Mouse (Mus musculus) testis, adult 2 months (tissue): ENCODE measurements at regions not wholly inside any gene's neighbourhood (a gene's known extent, or its start where the extent isn't known, plus 50 kb on each side); places are given as distances from the start of the nearest gene placed in this dataset.

Experiments
- H3K27ac ChIP-seq: fragments of 200-500 bp; 2 replicates; pipeline ENCODE4 v1.5.1; 2012; ENCODE audit warnings: low read depth, low read length; ENCODE audit not compliant: control insufficient read depth, insufficient read depth
- H3K27me3 ChIP-seq: fragments of 200-500 bp; 2 replicates; pipeline ENCODE4 v1.6.1; 2012; ENCODE audit warnings: mild to moderate bottlenecking, low read length, moderate library complexity; ENCODE audit not compliant: control insufficient read depth, insufficient read depth
- H3K36me3 ChIP-seq: fragments of 200-500 bp; 2 replicates; pipeline ENCODE4 v1.6.1; 2012; ENCODE audit warnings: mild to moderate bottlenecking, low read length; ENCODE audit not compliant: control insufficient read depth, insufficient read depth
- H3K4me1 ChIP-seq: fragments of 200-500 bp; 2 replicates; pipeline ENCODE4 v1.6.1; 2012; ENCODE audit warnings: low read length; ENCODE audit not compliant: control insufficient read depth, insufficient read depth
- H3K4me3 ChIP-seq: fragments of 200-500 bp; 2 replicates; pipeline ENCODE4 v1.5.1; 2012; ENCODE audit warnings: low read depth, mild to moderate bottlenecking, low read length, moderate library complexity, mixed read lengths; ENCODE audit not compliant: control insufficient read depth
- CTCF ChIP-seq: fragments of 200-500 bp; IDR thresholded peaks from 2 replicates; pipeline ENCODE4 v1.5.1; 2012; ENCODE audit warnings: low read depth, mild to moderate bottlenecking, inconsistent platforms, low read length, moderate library complexity; ENCODE audit not compliant: control insufficient read depth, insufficient read depth, insufficient replicate concordance
- POLR2A ChIP-seq: fragments of 200-500 bp; IDR thresholded peaks from 2 replicates; pipeline ENCODE4 v1.6.1; 2012; ENCODE audit warnings: low read depth, mild to moderate bottlenecking, inconsistent platforms, low read length, moderate library complexity; ENCODE audit not compliant: control insufficient read depth

DNA sequence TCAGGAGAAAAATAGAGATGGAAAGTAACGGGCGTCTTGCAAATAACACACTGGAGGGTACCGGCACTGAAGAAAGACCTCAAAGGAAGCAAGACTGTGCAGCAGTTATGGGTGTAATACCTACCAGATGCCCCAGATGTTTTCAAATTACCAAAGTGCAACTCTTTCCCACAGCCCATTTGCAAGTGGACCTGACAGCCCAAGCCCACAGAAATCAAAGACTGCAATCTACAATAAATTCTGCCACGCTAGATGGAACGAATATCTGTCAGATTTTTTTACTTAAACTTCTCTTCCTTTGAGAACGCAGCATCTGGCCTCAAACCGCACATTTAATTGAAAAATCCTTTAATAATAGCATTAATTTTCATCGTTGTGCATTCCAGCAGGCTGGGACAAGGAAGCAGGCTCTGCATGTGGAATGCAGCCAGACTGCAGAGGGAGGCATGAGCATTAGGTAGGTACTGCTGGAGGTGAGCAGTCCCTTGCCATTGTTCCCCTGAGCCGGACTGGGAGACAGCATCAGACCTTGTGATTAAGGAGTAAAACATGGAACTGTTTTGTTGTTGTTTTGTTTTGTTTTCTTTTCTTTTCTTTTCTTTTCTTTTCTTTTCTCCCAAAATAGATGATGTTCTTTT, 419.9 kb downstream of the Efnb2 start:
- no peak for TF ChIP-seq POLR2A
- TF ChIP-seq CTCF = no peak
- Histone ChIP-seq H3K27me3 (no peaks in the 10 kb centered on the region), H3K27ac (no peak overlapping the region), H3K4me3 (no peak overlapping the region), H3K36me3 (no peaks in the 10 kb centered on the region), H3K4me1 (no peaks in the 10 kb centered on the region)

DNA sequence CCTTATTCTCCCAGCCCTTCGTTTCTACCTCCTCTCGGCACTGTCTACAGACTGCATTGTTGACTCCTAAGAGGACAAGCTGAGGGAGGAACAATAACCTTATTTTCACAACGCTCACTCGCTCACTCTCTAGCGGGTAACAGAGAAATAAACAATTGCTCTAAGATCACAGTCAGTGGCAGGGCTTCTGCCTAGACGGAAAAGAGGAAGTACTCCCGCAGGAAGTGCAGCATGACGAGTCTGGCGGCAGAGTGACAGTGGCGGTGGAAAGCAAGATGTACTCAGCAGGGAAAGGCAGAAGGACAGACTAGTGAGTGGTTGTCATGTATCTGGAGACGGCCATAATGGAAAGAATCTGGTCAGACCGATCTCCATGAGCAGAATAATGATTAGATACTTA, 421.6 kb downstream of the Efnb2 start:
- no peaks in the 10 kb centered on the region for H3K36me3 ChIP-seq
- no peak for TF ChIP-seq POLR2A
- TF ChIP-seq CTCF = no peak
- H3K4me3 ChIP-seq = no peak overlapping the region
- H3K27ac ChIP-seq = no peak overlapping the region
- no peaks in the 10 kb centered on the region for H3K4me1 ChIP-seq
- no peaks in the 10 kb centered on the region for H3K27me3 ChIP-seq

DNA sequence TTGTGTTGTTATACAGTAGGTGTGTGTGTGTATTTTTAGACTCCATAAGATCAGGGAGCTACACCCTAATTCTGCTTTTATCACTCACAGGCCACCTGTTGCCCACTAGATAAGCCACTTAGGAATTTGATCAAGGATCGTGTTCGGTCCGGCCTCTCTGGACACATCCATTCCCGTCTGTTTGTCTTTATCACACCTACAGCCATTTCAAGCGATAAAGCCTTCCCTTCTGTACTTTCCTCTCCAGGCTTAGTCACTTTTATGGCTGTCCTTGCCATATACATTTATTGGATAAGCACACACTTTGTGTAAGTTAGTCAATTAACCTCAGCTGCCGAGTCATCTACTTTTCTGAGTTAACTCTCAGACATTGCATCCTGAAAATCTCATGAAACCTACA, 423.0 kb downstream of the Efnb2 start:
- TF ChIP-seq POLR2A (no peak), CTCF (no peak)
- no peaks in the 10 kb centered on the region for H3K4me1 ChIP-seq
- no peak overlapping the region for H3K4me3 ChIP-seq
- no peaks in the 10 kb centered on the region for H3K36me3 ChIP-seq
- no peaks in the 10 kb centered on the region for H3K27me3 ChIP-seq
- H3K27ac ChIP-seq = no peak overlapping the region

DNA sequence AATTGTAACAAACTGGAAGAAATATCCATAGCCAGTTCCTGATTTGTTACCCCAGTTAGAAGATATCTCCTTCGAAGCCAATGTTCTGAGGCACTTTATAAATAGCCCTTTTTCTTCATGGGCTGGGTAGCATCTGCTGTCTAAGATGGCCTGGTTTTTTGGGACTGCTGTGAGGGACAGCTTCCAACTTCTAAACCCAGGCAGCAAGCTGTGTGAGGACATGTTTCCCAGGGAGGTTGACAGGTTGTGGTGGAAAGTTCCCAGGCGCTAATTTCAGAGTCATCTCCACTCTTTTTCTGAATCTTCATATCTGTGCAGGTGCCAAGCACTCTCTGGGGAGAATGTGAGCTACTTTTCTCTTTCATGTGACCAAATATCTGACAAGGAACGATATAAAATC, 427.4 kb downstream of the Efnb2 start:
- Histone ChIP-seq H3K36me3 (no peaks in the 10 kb centered on the region), H3K4me3 (no peak overlapping the region), H3K27ac (no peak overlapping the region), H3K27me3 (no peaks in the 10 kb centered on the region), H3K4me1 (no peaks in the 10 kb centered on the region)
- TF ChIP-seq POLR2A = no peak
- TF ChIP-seq CTCF = no peak

DNA sequence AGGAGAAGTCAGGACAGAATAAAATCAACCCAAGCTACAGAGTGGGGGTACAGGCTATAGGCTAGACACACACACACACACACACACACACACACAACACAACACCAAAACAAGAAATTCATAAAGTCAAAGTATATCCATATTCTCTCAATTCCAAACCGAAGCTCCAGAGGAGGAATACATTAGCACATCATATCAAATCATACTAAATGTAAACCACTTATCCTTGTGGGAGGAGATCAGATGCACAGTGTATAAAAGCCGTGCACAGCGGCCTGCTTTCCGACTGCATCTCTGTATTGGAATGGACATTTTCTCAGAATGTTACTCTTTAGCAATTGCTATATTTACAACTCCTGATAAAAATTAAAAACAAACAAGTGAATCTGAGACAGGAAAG, 427.9 kb downstream of the Efnb2 start:
- no peaks in the 10 kb centered on the region for H3K4me1 ChIP-seq
- H3K36me3 ChIP-seq = no peaks in the 10 kb centered on the region
- H3K4me3 ChIP-seq = no peak overlapping the region
- no peak for TF ChIP-seq CTCF
- no peak for TF ChIP-seq POLR2A
- H3K27ac ChIP-seq = no peak overlapping the region
- H3K27me3 ChIP-seq = no peaks in the 10 kb centered on the region

DNA sequence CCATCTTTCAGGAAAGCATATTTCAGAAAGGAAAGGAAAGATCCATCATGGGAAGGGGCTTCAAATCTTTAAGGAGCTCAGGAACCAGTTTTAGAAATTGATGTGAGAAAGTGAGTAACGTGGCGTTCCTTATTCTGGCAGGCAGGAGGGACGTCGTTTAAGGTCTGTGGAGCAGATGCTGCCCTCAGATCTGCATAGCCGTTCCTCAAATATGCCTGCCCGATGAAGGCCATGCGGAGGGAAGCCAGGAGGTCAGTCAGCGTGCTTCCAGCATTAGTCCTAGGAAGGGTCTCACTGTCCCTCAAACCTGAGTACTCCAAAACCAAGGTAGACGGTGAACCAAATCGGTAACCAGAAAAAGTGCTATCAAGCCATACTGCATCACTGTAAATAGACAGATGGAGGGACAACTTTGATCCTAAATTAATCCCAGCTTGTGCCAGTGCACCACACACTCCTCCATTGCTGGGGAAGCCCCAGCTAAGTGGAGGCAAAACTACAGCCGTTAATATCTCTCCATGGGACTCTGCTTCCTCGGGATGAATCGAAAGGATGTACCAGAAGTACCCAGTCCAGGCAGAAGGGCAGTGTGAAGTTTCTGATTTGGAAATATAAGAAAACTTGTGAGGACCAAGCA, 428.9 kb downstream of the Efnb2 start:
- Histone ChIP-seq H3K36me3 (no peaks in the 10 kb centered on the region), H3K27me3 (no peaks in the 10 kb centered on the region), H3K27ac (no peak overlapping the region), H3K4me3 (no peak overlapping the region), H3K4me1 (no peaks in the 10 kb centered on the region)
- TF ChIP-seq POLR2A (no peak), CTCF (no peak)

DNA sequence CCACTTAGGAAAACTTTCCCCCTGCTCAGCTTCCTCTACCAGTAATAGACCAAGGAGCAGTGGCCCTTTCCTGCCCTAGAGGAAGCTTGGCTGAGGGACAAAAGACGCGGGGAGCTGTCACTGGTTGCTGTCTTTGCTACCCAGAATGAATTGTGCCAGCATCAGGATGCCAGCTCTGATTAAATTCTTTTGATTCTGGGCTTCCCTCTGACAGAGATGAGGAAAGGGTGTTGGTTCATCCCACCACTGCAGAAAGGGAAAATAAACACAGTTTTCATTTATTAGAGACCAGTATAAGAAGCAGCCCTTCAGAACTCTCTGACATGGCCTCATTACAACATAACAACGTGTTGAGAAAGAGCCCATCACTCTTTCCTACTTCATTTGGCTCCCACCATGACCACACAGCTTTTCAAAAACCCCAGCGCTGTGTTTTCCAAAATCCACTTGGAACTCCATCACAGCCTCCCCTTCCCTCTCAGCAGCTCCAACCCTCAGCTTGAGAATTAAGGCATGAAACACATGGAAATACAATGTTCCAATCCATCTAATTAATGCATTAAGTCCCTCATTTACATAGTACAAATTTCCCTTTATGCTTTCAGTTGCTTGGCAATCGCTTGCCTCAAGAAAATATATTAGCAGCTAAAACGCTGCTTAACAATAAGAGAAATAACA, 429.6 kb downstream of the Efnb2 start:
- Histone ChIP-seq H3K27ac (no peak overlapping the region), H3K4me3 (no peak overlapping the region), H3K4me1 (no peaks in the 10 kb centered on the region), H3K27me3 (no peaks in the 10 kb centered on the region), H3K36me3 (no peaks in the 10 kb centered on the region)
- TF ChIP-seq POLR2A = no peak
- TF ChIP-seq CTCF = no peak

DNA sequence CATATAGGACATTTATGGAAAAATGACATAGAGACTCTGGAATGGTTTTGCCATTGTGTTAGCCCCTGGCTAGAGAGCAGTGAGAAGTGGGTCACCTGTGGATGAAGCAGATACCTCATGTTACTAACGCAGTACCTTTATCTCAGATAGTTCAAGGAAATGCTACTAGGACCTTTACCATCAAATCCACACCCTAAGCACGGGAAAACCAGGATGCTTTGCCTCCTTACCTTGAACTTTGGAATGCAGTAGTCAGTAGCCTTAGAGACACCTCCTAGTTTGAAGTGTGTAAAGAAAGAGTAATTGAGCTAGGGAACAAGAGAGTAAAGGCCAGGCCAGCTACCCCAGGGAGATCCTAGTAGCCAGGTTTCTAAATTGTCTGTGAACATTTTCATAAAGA, 435.0 kb downstream of the Efnb2 start:
- TF ChIP-seq CTCF = no peak
- no peak for TF ChIP-seq POLR2A
- H3K27me3 ChIP-seq = no peaks in the 10 kb centered on the region

More for the DNA sequence above, 435.0 kb downstream of the Efnb2 start:
- H3K4me3 ChIP-seq = no peak overlapping the region
- no peak overlapping the region for H3K27ac ChIP-seq
- no peaks in the 10 kb centered on the region for H3K4me1 ChIP-seq
- no peaks in the 10 kb centered on the region for H3K36me3 ChIP-seq
